Mouse (Mus musculus) intestine, postnatal 0 days (tissue): ENCODE measurements around the gene Ankfn1. TPM values are rescaled to one million over a fixed set of nuclear protein-coding genes. Genes with fewer than 3 reads are reported as not detected.

Experiments used
- ATAC-seq: fragments of 200-750 bp; cut with Nextera tagmentation; 2 replicates; pipeline ENCODE4 v1.8.0; 2017; ENCODE audit warnings: mild to moderate bottlenecking, moderate TSS enrichment, moderate library complexity
- H3K27ac ChIP-seq: fragments of 300-500 bp; sonication (generic); 2 replicates; pipeline ENCODE4 v1.5.1; 2014; ENCODE audit warnings: mild to moderate bottlenecking, low read depth, low read length, moderate library complexity
- H3K27me3 ChIP-seq: fragments of 300-500 bp; sonication (generic); replicated peaks from 2 replicates; pipeline ENCODE4 v1.6.1; 2014; ENCODE audit warnings: low read length, mixed read lengths; ENCODE audit not compliant: control insufficient read depth, insufficient read depth
- H3K36me3 ChIP-seq: fragments of 300-500 bp; sonication (generic); 2 replicates; pipeline ENCODE4 v1.6.1; 2014; ENCODE audit warnings: mild to moderate bottlenecking, moderate library complexity; ENCODE audit not compliant: control insufficient read depth, insufficient read depth
- H3K4me1 ChIP-seq: fragments of 300-500 bp; sonication (generic); replicated peaks from 2 replicates; pipeline ENCODE4 v1.6.1; 2014; ENCODE audit warnings: antibody characterized with exemption, low read length, mixed read lengths; ENCODE audit not compliant: control insufficient read depth, insufficient read depth
- H3K4me2 ChIP-seq: fragments of 300-500 bp; sonication (generic); replicated peaks from 2 replicates; pipeline ENCODE4 v1.6.1; 2014; ENCODE audit warnings: low read depth, mild to moderate bottlenecking, moderate library complexity
- H3K4me3 ChIP-seq: fragments of 300-500 bp; sonication (generic); 2 replicates; pipeline ENCODE4 v1.5.1; 2014; ENCODE audit warnings: low read depth, low read length
- H3K9ac ChIP-seq: fragments of 300-500 bp; sonication (generic); 2 replicates; pipeline ENCODE4 v1.6.1; 2014; ENCODE audit warnings: mild to moderate bottlenecking, low read depth, low read length
- H3K9me3 ChIP-seq: fragments of 300-500 bp; sonication (generic); 2 replicates; pipeline ENCODE4 v1.6.1; 2016; ENCODE audit warnings: mixed run types; ENCODE audit not compliant: control insufficient read depth
- CTCF ChIP-seq: sonication (generic); IDR thresholded peaks from 2 replicates; pipeline ENCODE4 v1.5.1; 2016; ENCODE audit warnings: low read depth, mild to moderate bottlenecking, control low read depth, antibody characterized with exemption, moderate library complexity
- WGBS: fragments of 180-500 bp; shearing (Covaris S2); extraction: QIAGEN DNeasy Blood & Tissue Kit; methylation state at CpG from one replicate; pipeline ENCODE4 v1.1.7; 2014; 5-methylcytosine and 5-hydroxymethylcytosine counted together
- polyA plus RNA-seq: library from polyadenylated mRNA; unstranded; fragments of >200 nt; fragmentation: Nextera tagmentation; extraction: Ambion mirVana; gene quantifications from 2 replicates; pipeline ENCODE4 v1.2.1, GENCODE M21; 2015

Gene Ankfn1
- polyA plus RNA-seq, 1 experiment from 2014 or later: not detected

DNA sequence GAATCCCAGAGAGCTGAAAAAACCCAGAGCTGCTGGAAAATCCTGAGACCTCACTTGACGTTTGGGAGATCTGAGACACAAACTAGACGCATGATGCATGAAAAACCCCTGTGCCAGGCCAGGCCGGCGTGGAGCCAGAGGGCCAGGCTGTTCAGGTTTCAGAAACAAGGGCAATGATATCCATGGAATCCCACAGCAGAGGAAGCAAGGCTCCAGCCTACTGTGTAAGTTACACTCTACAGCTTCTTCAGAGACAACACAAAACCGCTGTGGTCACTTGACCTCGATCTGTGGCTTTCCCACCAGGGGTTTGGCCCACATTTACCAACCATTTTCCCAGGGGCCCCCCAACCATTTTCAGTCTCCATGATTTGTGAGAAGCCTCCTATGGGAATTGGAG lies 171.1 kb downstream of the Ankfn1 start:
- TF ChIP-seq CTCF: no peak
- Histone ChIP-seq H3K4me2 (no peak overlapping the region), H3K27me3 (no peaks in the 10 kb centered on the region), H3K27ac (no peak overlapping the region), H3K9me3 (no peaks in the 10 kb centered on the region), H3K4me3 (no peak overlapping the region), H3K9ac (no peak overlapping the region), H3K36me3 (no peaks in the 10 kb centered on the region), H3K4me1 (no peaks in the 10 kb centered on the region)
- no peak for ATAC-seq
- WGBS: 74% methylated on average over 6 of the region's 6 CpGs

DNA sequence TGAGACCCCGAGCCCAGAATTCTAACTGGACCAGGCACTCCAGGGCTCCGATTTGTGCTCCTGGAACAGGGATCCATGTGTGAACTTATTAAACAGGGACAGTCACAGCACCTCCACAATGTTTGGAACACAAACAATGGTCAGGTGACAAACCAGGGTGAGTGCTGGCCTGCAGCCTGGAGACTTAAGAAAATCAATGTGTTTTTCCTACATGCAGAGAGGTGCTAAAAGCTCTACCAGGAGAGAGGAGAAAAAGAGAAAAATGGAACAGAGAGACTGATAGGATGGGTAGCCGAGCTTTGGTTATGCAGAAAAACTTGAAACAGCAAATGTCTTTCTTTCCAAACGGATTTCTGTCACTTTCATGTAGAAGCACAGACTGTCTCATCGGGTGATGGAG lies 174.5 kb downstream of the Ankfn1 start:
- Histone ChIP-seq H3K4me1 (no peaks in the 10 kb centered on the region), H3K27me3 (no peaks in the 10 kb centered on the region), H3K27ac (no peak overlapping the region), H3K36me3 (no peaks in the 10 kb centered on the region), H3K4me2 (no peak overlapping the region), H3K9me3 (no peaks in the 10 kb centered on the region), H3K4me3 (no peak overlapping the region), H3K9ac (no peak overlapping the region)
- TF ChIP-seq CTCF: no peak
- no peak for ATAC-seq
- WGBS: 73% methylated on average over 5 of the region's 5 CpGs

DNA sequence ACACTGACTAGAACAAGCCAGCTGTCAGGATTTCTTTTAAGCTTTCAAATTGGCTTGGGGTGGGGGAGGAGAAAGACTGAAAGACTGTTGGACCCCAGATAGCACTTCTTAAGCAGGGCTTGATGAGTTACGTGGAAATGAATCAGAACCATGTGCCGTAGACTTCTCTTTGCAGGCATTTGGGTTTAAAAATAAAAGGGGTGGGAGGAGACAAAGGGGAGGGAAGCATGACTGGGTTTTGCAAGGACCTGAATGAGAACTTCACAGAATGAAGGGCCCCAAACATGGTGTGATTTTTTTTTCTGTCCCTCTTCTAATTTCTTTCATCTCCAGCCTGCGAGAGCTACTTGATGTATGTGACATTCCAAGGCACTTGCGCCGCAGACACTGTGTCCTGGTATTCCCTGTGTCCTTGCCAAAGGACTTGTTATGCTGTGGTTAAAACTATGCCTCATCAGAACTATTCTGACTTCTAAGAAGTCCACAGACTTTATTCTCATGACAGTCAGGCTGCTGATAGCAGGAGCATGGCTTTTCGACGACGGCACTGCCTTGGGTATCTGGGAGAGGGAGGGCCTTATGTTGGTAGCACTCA lies 176.4 kb downstream of the Ankfn1 start:
- Histone ChIP-seq H3K27me3 (no peaks in the 10 kb centered on the region), H3K4me3 (no peak overlapping the region), H3K9ac (no peak overlapping the region), H3K27ac (no peak overlapping the region), H3K36me3 (no peaks in the 10 kb centered on the region), H3K9me3 (no peaks in the 10 kb centered on the region), H3K4me1 (no peaks in the 10 kb centered on the region), H3K4me2 (no peak overlapping the region)
- ATAC-seq: no peak
- TF ChIP-seq CTCF: no peak
- 74% methylated on average over 8 of the region's 8 CpGs for WGBS

- Histone ChIP-seq H3K9me3 (no peaks in the 10 kb centered on the region), H3K36me3 (no peaks in the 10 kb centered on the region), H3K4me1 (no peaks in the 10 kb centered on the region), H3K27ac (no peak overlapping the region), H3K27me3 (no peaks in the 10 kb centered on the region), H3K9ac (no peak overlapping the region), H3K4me2 (no peak overlapping the region), H3K4me3 (no peak overlapping the region)
- TF ChIP-seq CTCF: no peak
- 52% methylated on average over 10 of the region's 10 CpGs for WGBS
- ATAC-seq: no peak
These were observed 187.1 kb downstream of the Ankfn1 start for GRCm38 (mm10) chr11:89590273-89590874.

DNA sequence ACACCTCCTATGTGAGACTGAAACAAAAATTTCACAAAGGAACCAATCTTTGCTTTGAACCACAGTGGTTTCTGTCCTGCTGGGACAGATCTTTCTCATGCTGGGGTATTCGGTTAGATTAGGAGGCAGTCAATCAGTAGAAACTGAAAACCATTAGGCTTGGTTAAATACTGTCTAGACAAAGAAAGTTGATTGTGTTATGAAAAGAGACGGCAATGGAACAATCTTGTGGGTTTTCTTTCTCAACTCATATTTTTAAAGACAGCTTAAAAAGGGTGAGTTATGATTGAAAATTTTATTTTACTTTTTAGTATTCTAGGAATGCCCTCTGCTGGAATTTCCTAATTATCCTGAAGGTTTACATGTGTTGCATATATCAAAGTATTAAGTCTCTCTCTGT lies 191.1 kb downstream of the Ankfn1 start:
- TF ChIP-seq CTCF: no peak
- ATAC-seq: no peak
- Histone ChIP-seq H3K27ac (no peak overlapping the region), H3K4me2 (no peak overlapping the region), H3K4me1 (no peaks in the 10 kb centered on the region), H3K27me3 (no peaks in the 10 kb centered on the region), H3K9ac (no peak overlapping the region), H3K9me3 (no peaks in the 10 kb centered on the region), H3K36me3 (no peaks in the 10 kb centered on the region), H3K4me3 (no peak overlapping the region)
- 80% methylated on average over 2 of the region's 2 CpGs for WGBS

GRCm38 (mm10) chr11:89579826-89580225 lies 197.6 kb downstream of the Ankfn1 start:
- no peak overlapping the region for H3K4me3 ChIP-seq
- no peak for ATAC-seq
- H3K27ac ChIP-seq: no peak overlapping the region
- TF ChIP-seq CTCF: no peak
- H3K4me1 ChIP-seq: no peaks in the 10 kb centered on the region
- no peaks in the 10 kb centered on the region for H3K9me3 ChIP-seq
- 72% methylated on average over 6 of the region's 6 CpGs for WGBS
- H3K9ac ChIP-seq: no peak overlapping the region
- H3K4me2 ChIP-seq: no peak overlapping the region
- no peaks in the 10 kb centered on the region for H3K27me3 ChIP-seq
- no peaks in the 10 kb centered on the region for H3K36me3 ChIP-seq

DNA sequence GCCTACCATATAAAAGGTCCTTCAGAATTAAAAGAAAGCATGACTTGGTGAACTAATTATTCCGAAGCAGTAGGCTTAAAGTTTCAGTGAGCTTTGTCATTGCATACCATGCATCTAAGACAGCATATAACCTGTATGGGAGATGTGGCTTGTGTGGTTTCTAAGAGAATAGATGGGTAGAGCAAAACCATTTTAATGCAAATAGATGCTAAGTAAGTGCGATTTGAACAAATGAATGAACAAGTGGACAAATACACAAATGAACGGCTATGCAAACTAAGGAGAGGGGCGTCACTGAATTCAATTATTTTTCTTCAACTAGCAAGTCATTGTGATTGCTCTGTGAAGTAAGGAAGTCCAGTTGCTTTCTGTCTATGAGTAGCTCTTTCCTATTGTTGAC lies 198.3 kb downstream of the Ankfn1 start:
- H3K4me1 ChIP-seq: no peaks in the 10 kb centered on the region
- no peaks in the 10 kb centered on the region for H3K9me3 ChIP-seq
- no peaks in the 10 kb centered on the region for H3K27me3 ChIP-seq
- TF ChIP-seq CTCF: no peak
- no peak for ATAC-seq
- no peak overlapping the region for H3K4me3 ChIP-seq
- H3K9ac ChIP-seq: no peak overlapping the region
- H3K36me3 ChIP-seq: no peaks in the 10 kb centered on the region
- WGBS: 90% methylated on average over 4 of the region's 4 CpGs
- no peak overlapping the region for H3K4me2 ChIP-seq
- H3K27ac ChIP-seq: no peak overlapping the region
